Mouse (Mus musculus) forebrain, embryonic 14.5 days (tissue): ENCODE results near the gene Zc2hc1b. TPM values are rescaled to one million over a fixed set of nuclear protein-coding genes. Genes with fewer than 3 reads are reported as not detected.
A peak's percentile ranks its signal among the peaks of the same experiment; 100 is the strongest.

Experiments used
- ATAC-seq: fragments of 200-750 bp; cut with Nextera tagmentation; 2 replicates; pipeline ENCODE4 v1.8.0; 2017; ENCODE audit warnings: mild to moderate bottlenecking, moderate library complexity
- DNase-seq: peaks from one replicate; pipeline ENCODE4 v3.0.0-alpha.2; 2015; ENCODE audit warnings: low spot score
- H3K27ac ChIP-seq: fragments of 300-500 bp; sonication (generic); 2 replicates; pipeline ENCODE4 v1.5.1; 2014; ENCODE audit warnings: low read depth, mild to moderate bottlenecking, control low read depth, low read length, moderate library complexity
- H3K27me3 ChIP-seq: fragments of 300-500 bp; sonication (generic); replicated peaks from 2 replicates; pipeline ENCODE4 v1.6.1; 2014; ENCODE audit warnings: low read length, control low read depth, mixed read lengths; ENCODE audit not compliant: control insufficient read depth, insufficient read depth
- H3K36me3 ChIP-seq: fragments of 300-500 bp; sonication (generic); 2 replicates; pipeline ENCODE4 v1.6.1; 2014; ENCODE audit warnings: low read length, control low read depth; ENCODE audit not compliant: control insufficient read depth, insufficient read depth
- H3K4me1 ChIP-seq: fragments of 300-500 bp; sonication (generic); 2 replicates; pipeline ENCODE4 v1.6.1; 2014; ENCODE audit warnings: antibody characterized with exemption, low read length, control low read depth; ENCODE audit not compliant: control insufficient read depth, insufficient read depth
- H3K4me2 ChIP-seq: fragments of 300-500 bp; sonication (generic); 2 replicates; pipeline ENCODE4 v1.6.1; 2014; ENCODE audit warnings: mild to moderate bottlenecking, control low read depth, low read length
- H3K4me3 ChIP-seq: fragments of 300-500 bp; sonication (generic); 2 replicates; pipeline ENCODE4 v1.5.1; 2014; ENCODE audit warnings: low read depth, low read length, control low read depth
- H3K9ac ChIP-seq: fragments of 300-500 bp; sonication (generic); 2 replicates; pipeline ENCODE4 v1.6.1; 2014; ENCODE audit warnings: mild to moderate bottlenecking, low read length, control low read depth, moderate library complexity
- H3K9me3 ChIP-seq: fragments of 300-500 bp; sonication (generic); replicated peaks from 2 replicates; pipeline ENCODE4 v1.6.1; 2016; ENCODE audit warnings: low read length, control low read depth, mixed read lengths; ENCODE audit not compliant: control insufficient read depth
- WGBS: fragments of 180-500 bp; shearing (Covaris S2); extraction: QIAGEN DNeasy Blood & Tissue Kit; methylation state at CpG from one replicate; pipeline ENCODE4 v1.1.7; 2014; 5-methylcytosine and 5-hydroxymethylcytosine counted together
- polyA plus RNA-seq: library from polyadenylated mRNA; unstranded; fragments of >200 nt; fragmentation: Nextera tagmentation; extraction: Ambion mirVana; gene quantifications from 2 replicates; pipeline ENCODE4 v1.2.1, GENCODE M21; 2014

Gene Zc2hc1b
- polyA plus RNA-seq, 1 experiment from 2014 or later, result not detected

DNA sequence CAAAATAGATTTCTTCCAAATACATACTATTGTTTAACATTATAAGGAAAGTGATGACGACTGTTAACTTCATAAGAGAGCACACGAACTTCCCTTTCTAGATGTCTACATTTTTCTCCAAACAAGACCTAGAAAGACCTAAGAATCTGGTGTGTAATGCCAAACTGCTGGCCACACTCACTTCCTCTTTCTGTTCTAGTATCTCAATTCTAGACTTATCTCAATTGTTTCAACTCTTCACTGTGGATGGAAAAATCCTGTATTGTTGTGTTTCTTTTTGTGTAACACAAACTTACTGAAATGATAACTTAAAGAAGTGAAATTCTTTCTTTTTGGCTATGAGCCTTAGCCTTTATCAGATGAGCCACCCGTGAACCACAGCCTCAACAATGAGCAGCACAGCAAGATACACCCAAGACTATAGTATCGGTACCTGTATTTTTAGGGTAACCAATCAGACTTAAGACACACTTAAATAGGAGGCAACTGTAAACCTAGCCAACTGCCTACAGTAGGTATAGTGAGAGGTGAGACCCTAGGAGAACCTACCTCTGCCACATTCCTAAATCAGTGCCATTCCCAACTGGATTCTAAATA is 6.4 kb upstream of the Zc2hc1b start:
- Histone ChIP-seq H3K9me3 (no peaks in the 10 kb centered on the region), H3K27me3 (no peaks in the 10 kb centered on the region), H3K4me3 (no peak overlapping the region), H3K36me3 (peaks cover 67% of the 10 kb centered on the region), H3K27ac (no peak overlapping the region), H3K4me2 (no peak overlapping the region), H3K4me1 (no peaks in the 10 kb centered on the region), H3K9ac (no peak overlapping the region)
- no peak for DNase-seq
- ATAC-seq, result no peak
- 92% methylated on average over 4 of the region's 4 CpGs for WGBS

DNA sequence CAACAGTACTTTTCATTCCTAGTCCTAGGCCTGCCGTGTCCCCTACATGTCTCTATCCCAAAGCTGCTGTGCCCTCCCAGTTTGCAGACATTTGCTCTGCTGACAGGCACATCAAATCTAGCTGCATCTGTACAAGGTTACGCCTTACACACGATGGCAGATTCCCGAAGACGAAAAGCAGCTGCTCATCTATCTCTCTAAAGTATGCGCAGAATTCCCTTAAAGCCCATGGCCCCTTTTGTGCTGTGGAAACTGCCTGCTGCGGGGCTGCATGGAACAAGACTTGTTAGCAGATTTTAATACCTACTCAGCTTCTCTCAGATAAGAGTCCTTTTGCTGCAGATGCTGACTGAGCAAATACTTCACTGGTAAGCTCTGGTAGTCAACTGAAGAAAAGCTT is 2.4 kb upstream of the Zc2hc1b start:
- 96% methylated on average over 7 of the region's 7 CpGs for WGBS
- no peaks in the 10 kb centered on the region for H3K9me3 ChIP-seq
- H3K36me3 ChIP-seq, result peaks cover 71% of the 10 kb centered on the region
- no peak overlapping the region for H3K4me3 ChIP-seq
- no peak overlapping the region for H3K9ac ChIP-seq
- no peak for ATAC-seq
- H3K27me3 ChIP-seq, result no peaks in the 10 kb centered on the region
- no peak for DNase-seq
- H3K4me2 ChIP-seq, result no peak overlapping the region
- H3K4me1 ChIP-seq, result no peaks in the 10 kb centered on the region
- H3K27ac ChIP-seq, result no peak overlapping the region

DNA sequence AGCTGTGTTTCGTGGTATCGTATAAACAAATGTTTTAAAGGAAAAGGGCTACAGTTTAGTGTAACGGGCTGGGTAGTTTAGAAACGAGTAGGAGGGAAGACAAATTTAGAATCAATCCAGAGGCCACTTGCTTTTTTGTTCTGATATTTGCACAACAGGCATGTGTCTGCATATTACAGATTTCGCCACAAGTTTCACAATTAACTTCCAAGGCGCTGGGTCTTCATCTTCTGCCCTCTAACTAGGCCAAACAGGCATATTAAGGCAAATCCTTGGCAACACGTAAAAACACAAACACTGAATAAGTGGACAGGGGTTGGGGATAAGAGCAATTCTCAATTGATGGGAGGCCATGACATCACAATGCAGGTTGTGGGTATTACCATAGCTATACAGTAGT is 2.0 kb downstream of the Zc2hc1b start:
- no peak overlapping the region for H3K4me2 ChIP-seq
- H3K9ac ChIP-seq, result no peak overlapping the region
- H3K27ac ChIP-seq, result no peak overlapping the region
- H3K4me1 ChIP-seq, result peaks cover 9% of the 10 kb centered on the region
- H3K27me3 ChIP-seq, result no peaks in the 10 kb centered on the region
- WGBS, result 91% methylated on average over 7 of the region's 7 CpGs
- no peaks in the 10 kb centered on the region for H3K9me3 ChIP-seq
- H3K36me3 ChIP-seq, result peaks cover 37% of the 10 kb centered on the region
- ATAC-seq (no peak), DNase-seq (no peak)
- H3K4me3 ChIP-seq, result no peak overlapping the region

DNA sequence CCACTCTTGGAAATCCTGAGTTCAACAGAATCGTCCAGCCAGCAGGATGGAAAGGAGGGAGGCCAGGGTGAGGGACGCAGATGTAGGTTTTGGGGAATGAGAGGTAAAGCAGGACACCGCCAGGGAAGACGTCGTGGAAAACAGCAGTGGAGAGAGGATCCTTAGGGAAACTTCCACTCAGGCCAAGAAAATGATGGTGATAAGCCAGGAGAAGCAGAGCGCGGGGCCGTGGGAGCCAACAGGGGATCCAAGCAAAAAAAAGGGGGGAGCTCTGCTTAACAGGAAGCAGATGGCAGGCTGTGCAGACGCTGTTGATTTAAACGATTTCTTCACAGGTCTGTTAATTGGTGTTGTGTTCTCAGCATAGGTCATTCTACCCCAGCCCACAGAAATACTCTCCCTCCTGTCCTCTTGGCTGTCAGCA is 5.0 kb downstream of the Zc2hc1b start:
- Histone ChIP-seq H3K27me3 (no peaks in the 10 kb centered on the region), H3K4me1 (peaks cover 10% of the 10 kb centered on the region), H3K9ac (no peak overlapping the region), H3K9me3 (no peaks in the 10 kb centered on the region), H3K27ac (no peak overlapping the region), H3K4me3 (no peak overlapping the region), H3K4me2 (no peak overlapping the region), H3K36me3 (peaks cover 9% of the 10 kb centered on the region)
- DNase-seq (peak; percentile 72), ATAC-seq (peak; percentile 78)
- 51% methylated on average over 10 of the region's 10 CpGs for WGBS

DNA sequence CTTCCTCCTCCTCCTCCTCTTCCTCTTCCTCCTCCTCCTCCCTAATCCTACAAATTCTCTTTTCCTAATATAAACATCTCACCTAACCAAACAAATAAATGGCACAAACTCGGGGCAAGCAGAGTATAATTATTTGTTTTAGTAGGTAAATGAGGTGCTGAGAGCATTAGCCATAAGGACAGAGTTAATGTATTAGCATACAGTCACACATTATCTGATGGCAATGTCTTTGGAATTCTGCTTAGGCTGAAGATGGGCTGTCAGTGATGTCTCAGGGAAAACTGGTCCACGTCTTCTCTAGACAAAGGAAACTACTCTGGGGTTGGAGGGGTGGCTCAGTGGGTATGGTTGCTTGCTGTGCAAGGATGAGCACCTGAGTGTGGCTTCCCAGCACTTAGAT is 6.4 kb downstream of the Zc2hc1b start:
- H3K9me3 ChIP-seq, result no peaks in the 10 kb centered on the region
- ATAC-seq (no peak), DNase-seq (no peak)
- no peak overlapping the region for H3K9ac ChIP-seq
- no peak overlapping the region for H3K4me2 ChIP-seq
- no peaks in the 10 kb centered on the region for H3K27me3 ChIP-seq
- H3K27ac ChIP-seq, result peak overlapping the region; percentile 40; the same call in 1 of the 2 replicates
- 79% methylated on average over 2 of the region's 2 CpGs for WGBS
- 0 out of 2 replicates have a peak, but pooled peaks cover under 1% of the 10 kb centered on the region for H3K36me3 ChIP-seq
- H3K4me1 ChIP-seq, result peaks cover 10% of the 10 kb centered on the region
- no peak overlapping the region for H3K4me3 ChIP-seq

DNA sequence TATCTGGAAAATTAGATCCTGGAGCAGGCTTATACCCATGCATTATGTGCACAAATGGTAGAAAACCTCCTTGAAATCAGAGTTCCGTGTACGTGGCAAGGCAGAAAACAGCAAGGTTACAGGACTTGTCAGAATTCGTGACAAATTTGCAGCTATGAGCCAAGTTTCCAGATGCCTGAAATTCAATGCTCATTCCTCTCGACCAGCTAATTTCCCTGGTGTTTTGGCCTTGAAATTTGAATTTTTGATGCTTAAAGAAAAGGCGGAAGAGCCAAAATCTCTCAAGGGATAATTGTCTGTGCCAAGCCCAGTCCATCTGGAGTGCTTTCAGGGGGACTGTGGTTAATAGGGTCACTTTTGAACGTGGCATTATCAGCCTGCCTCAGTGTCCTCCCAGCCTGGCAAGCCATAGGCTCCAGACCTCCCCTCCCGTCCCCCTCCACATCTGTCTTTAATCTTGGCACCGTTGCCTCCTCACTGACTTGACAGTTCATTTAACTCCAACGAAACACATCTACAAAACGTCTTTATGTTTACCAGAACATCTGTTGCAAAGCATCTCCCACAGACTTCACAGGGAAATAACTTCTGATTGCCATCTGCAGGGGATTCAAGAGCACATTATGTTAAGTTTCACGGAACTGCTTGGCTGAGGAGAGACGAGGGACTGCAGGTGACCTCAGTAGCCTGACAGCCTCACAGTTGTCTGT is 6.9 kb downstream of the Zc2hc1b start:
- Histone ChIP-seq H3K27ac (peak overlapping the region; percentile 40; the same call in 1 of the 2 replicates), H3K9me3 (no peaks in the 10 kb centered on the region), H3K4me3 (no peak overlapping the region), H3K36me3 (no peaks in the 10 kb centered on the region), H3K4me2 (no peak overlapping the region), H3K4me1 (peaks cover 10% of the 10 kb centered on the region), H3K9ac (no peak overlapping the region), H3K27me3 (no peaks in the 10 kb centered on the region)
- DNase-seq (peak; percentile 72), ATAC-seq (peak; percentile 69)
- 39% methylated on average over 12 of the region's 12 CpGs for WGBS

DNA sequence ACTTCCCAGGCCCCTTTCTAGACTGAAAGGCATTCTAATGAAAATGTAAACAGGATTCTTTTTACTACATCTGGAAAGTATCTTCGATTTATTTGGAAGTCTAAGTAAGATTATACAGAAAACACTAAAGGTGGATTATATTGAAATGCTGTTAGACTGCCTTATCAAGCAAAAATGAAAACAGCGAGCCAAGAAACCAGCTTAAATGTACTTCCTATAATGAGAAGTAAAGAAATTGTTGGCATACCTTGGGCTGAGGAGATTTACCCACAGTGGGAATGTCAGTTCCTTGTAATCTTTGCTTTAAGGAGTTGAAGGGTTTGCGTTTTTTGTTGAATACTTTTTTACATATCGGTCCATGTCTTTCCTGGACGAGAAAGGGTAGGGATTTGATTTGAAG is 9.4 kb downstream of the Zc2hc1b start:
- DNase-seq (no peak), ATAC-seq (no peak)
- Histone ChIP-seq H3K9ac (no peak overlapping the region), H3K27ac (no peak overlapping the region), H3K36me3 (no peaks in the 10 kb centered on the region), H3K4me3 (no peak overlapping the region), H3K27me3 (no peaks in the 10 kb centered on the region), H3K4me1 (peaks cover 10% of the 10 kb centered on the region), H3K4me2 (no peak overlapping the region), H3K9me3 (no peaks in the 10 kb centered on the region)
- WGBS, result 91% methylated on average over 5 of the region's 5 CpGs

DNA sequence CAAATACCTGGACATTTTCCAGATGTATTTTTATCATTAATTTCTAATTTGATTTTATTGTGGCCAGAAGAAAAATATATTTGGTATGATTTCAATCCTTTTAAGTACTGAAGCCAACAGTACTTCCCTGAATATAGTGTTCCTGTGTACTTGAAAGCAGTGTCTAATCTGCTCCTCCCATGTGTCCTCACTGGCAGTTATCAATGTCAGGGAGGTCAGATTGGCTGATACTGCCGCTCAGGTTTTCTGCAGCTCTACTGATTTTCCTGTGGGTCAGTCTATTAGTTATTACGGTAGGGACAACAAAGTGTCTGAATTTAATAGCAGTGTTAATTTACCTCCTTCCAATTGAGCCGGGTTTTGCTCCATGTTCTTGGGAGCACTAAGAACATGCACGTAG is 15.8 kb downstream of the Zc2hc1b start:
- H3K9me3 ChIP-seq, result no peaks in the 10 kb centered on the region
- no peaks in the 10 kb centered on the region for H3K27me3 ChIP-seq
- no peaks in the 10 kb centered on the region for H3K4me1 ChIP-seq
- H3K4me2 ChIP-seq, result no peak overlapping the region
- H3K4me3 ChIP-seq, result no peak overlapping the region
- H3K36me3 ChIP-seq, result no peaks in the 10 kb centered on the region
- no peak for ATAC-seq
- no peak overlapping the region for H3K9ac ChIP-seq
- DNase-seq, result no peak
- H3K27ac ChIP-seq, result no peak overlapping the region
- WGBS, result 87% methylated on average over 4 of the region's 4 CpGs

DNA sequence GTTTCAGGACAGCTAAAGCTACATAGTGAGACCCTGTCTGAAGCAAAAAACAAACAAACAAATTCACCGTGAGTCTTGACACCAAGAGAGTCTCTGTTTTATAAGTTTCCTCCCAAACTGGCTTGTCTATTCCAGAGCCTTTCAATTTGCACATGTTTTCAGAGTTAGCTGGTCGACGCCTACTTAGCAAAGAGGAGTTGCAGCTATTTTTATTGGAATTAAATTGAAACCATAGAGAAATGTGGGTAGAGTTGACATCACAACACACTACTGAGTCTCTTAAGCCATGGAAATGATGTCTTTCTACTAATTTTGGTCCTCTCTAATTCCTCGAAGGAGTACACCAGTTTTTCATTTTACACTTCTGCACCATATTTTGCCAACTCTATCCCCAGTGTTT is 16.9 kb downstream of the Zc2hc1b start:
- ATAC-seq (no peak), DNase-seq (no peak)
- H3K27ac ChIP-seq, result no peak overlapping the region
- H3K9ac ChIP-seq, result no peak overlapping the region
- WGBS, result 92% methylated on average over 4 of the region's 4 CpGs
- no peak overlapping the region for H3K4me3 ChIP-seq
- no peak overlapping the region for H3K4me2 ChIP-seq
- H3K27me3 ChIP-seq, result no peaks in the 10 kb centered on the region
- H3K9me3 ChIP-seq, result no peaks in the 10 kb centered on the region
- H3K4me1 ChIP-seq, result no peaks in the 10 kb centered on the region
- no peaks in the 10 kb centered on the region for H3K36me3 ChIP-seq
